Mouse (Mus musculus) telencephalon, adult 2 months (tissue): ENCODE results near the gene Iqcf6.
A peak's percentile ranks its signal among the peaks of the same experiment; 100 is the strongest.

Experiments
- DNase-seq: peaks from one replicate; pipeline ENCODE4 v3.0.0-alpha.2; 2011; ENCODE audit warnings: low read depth, low spot score

The Iqcf6 gene

DNA sequence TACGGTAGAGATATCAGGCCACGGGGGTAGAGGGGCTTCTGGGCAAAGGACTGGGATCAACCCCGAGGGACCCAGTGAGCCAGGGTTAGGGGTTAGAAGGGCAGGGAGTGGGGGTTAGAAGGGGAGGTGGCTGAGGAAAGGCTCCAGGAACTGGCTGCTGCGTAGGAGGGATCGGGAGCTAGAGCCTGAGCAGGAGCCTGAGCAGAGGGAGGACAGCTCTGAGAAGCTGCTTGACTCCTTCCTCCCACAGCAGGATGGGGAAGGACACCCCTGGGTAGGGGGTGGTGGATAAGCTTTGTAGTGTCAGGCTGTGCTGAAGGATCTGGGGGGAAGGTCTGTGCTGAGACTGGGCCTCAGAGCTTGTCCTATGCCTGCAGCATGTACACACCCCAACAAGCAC lies 30.4 kb downstream of the Iqcf6 start:
- DNase-seq, result no peak

DNA sequence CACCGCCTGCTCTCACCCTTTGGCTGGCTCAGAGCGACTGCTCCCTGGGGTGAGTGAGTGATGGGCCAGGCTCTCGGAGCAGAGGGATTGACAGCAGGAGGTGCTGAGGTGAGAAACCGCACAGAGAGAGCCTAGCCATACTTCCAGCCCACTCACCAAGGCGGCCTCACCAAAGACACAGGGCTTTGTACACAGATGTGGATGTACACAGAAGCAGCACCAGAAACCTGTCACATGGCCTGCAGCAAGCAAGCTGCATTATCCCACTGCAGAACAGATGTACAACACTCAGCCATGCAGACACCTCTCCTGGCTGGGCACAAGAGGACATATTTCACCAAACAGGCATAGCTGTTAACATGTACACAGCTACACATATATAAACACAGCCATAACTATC lies 31.2 kb downstream of the Iqcf6 start:
- DNase-seq, result no peak

DNA sequence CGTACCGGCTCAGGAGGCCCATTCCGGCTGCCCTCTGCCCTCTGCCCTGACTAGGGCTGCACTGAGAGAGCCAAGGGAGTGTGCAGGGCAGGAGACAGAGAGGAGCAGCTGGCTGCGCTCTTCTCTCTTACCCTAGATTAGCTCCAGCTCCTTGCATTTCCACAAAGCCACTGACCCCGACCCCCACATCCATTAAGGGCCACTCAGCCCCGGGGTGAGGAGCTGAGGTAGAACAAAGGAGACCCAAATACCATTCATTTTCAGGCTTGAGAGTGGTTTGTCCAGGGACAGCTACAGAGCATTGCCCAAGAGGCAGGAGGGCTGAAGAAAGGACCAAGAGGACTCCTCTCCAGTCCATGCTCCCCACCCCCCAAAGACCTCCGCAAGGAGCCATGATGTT lies 33.1 kb downstream of the Iqcf6 start:
- DNase-seq, result no peak

DNA sequence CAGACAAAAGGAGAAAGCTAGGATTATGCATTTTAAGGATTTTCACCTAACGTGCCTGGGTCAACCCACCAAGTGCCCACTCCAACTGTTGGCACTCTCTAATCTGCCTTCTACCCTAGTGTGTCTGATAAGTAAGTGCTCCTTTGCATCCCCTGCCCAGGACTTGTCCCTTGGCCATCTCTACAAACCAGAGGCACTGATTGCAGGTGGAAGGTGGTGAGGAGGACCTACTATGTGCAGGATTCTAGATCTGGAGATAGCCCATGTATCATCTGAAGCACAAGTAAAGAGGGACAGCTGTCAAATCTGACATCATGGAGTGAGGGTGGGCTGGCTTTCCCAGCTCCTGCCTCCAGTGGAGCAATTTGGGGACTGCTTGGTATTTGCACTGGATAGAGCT lies 33.6 kb downstream of the Iqcf6 start:
- DNase-seq, result no peak

DNA sequence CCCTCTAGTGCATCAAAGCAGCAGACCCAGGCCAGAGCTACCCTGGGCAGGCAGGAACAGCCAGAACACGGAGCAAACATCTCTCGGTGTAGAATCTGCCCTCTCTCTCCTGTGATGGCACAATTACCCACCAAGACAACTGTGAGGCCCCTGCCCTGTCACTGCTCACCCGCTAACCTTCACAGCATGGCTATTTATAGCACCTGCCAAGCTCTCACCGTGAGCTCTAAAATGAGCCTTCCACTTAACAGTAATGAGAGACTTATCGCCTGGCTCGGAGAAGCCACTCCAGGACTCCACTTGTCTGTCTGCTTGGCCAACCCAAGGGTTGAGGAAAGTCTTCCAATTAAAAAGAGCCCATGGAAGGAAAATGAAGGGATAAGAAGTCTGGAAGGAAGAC lies 36.8 kb downstream of the Iqcf6 start:
- DNase-seq, result no peak

DNA sequence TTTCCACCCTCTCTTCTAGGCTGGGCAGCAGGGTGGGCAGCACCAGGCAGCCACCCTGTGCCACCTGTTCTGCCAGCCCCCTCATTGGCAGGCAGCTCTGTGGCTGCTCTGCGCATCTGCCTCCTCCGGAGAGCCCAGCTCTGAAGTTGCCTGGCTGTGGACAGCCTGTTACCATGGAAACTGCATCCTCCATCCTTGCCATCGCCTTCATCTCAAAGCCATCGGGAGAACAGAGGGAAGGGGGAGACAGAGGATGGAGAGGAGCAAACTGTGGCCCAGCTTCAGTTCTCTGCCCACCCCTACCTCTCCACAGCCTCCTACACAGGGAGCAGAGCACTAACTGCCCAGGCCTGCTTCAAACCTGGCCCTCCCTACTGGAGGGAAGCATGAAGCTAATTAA lies 38.1 kb downstream of the Iqcf6 start:
- DNase-seq, result peak; percentile 93

DNA sequence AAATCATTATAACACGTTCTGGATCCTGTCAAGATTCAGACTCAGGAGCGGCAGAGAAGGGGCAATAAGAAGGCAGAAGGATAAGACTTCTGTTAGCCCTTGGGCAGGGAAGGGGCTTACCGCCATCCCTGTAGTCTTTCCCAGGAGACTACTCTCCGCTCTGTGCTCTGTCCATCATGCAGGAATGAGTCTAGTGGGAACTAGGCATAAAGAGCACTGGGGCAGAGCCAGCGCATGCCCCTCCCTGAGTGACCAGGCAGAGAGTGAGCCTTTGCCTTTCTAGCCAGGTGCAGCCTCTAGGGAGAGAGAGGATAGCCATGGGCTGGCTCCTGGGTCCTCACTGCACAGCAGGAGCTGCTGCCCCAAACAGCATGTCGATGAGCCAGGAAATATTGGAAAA lies 38.5 kb downstream of the Iqcf6 start:
- DNase-seq, result no peak

DNA sequence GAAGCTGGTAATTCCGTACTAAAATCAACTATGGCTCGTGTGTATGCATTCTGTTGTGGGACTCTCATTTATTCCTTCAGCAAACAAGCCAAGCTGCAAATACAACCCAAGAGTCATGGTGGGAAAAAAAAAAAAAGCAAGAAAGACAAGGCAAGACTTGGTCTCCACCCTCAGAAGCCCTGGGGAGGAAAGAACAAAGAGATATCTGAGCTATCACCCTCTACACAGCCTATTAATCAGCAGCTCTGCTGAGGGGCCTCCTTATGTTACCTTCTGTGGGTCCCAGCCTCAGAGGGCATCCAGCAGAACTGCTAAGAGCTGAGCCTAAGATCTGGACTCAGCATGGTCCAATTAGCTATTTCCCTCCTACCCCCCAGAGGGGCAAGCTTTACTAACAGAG lies 47.5 kb downstream of the Iqcf6 start:
- DNase-seq, result no peak

DNA sequence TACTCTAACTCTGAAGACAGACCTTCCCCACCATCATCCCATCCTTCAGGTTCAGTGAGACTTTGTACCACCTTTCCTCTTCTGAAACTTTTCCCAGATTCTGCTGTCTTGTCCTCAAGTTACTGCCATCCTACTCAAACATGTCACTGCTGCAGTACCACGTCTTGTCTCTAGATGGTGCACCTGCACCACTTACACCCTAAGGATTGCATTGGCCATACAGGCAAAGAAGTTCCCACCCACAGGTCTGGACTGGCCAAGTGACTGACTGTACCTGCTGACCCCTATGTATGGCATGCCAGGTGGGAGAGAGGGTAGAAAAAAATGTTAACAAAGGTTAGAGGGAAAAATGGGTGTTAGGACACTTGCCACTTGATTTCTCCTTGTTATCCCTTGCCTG lies 49.1 kb downstream of the Iqcf6 start:
- DNase-seq, result peak; percentile 70

DNA sequence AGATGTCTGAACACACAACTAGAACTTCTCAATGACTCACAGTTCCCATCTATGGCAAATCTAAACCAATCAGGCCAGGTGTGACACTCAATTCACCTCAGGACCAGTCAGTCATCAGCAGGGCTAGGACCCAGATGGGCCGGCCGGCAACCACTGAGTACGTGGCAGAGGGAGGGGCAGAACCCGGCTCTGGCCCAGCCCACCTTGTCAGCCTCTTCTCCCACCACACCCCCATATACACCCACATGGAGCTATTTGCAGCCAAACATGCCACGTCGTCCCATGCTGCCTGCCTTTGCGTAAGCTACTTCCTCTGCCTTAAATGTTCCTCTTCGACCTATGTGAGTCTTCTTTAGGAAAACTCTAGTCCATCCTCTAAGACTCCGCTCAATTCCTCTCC lies 49.6 kb downstream of the Iqcf6 start:
- DNase-seq, result peak; percentile 64

DNA sequence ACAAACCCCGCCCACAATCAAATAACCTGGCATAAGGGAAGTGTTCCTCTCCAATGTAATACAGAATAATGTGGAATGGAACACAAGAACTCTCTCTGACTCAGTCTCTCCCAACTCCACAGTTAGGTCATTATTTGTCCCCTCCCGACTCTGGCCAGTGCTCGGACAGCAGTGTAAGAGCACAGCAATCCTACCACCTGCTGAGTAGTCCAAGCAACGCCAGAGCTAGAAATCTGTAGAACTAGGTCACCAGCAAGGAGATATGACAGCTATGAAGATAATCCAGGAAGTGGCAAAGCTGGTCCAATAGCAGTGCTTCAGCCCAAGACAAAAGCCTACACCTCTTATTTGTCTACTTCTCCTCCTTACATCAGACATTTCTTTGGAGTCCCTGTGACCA lies 50.2 kb downstream of the Iqcf6 start:
- DNase-seq, result no peak
